Mouse (Mus musculus): ENCODE data around the gene Gm10273.

Gene Gm10273

DNA sequence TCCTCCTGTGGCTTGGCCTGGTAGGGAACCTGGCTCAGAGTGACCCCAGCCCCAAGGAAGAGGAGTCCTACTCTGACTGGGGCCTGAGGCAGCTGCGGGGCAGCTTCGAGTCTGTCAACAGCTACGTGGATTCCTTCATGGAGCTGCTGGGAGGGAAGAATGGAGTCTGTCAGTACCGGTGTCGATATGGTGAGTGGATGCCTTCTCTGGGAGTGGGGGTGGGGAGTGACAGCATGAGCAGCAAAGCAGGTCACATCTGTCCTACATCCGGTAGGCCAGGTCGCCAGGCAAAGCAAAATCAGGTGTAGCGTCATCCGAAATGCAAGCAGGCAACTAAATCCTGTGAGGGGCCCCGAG, 8.3 kb downstream of the Gm10273 start:
- no peak for DNase-seq

DNA sequence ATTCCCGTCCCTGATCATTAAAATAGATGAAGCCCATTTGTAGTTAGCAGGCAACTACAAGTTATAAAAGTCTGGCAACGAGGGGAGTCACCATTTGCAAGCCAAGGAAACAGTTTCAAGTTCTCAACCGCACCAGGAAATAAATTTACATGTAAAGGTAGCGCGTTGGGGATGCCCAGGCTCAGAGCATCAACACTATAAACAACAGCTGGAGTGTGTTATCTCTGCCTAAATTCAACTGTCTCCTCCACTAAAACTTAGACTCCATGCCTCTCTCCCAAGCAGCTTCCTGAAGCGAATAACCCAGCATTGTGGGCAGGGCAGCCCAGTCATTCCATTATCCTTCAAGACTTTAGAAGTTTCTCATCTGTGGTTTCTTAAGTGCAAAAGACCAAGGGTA, 13.1 kb downstream of the Gm10273 start:
- no peak for DNase-seq

DNA sequence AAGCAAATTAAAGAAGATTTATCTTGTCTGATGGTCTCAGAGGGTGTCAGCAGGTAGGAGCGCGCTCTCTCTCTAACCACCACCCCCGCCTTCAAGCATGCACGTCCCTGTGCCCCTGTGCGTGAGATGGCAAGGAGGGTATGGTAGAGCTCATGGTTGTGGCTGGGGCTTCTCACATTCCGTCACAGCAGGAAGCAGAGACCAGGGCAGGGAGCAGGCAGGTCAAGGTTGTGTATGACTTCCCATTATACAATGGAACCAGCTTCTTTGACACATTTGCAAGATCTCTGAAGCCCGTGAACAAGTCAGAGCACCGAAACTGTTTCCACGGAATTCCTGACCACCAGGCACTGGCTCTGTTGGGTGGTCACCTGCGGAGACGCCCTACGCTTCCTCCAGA, 14.8 kb downstream of the Gm10273 start:
- DNase-seq, result no peak

DNA sequence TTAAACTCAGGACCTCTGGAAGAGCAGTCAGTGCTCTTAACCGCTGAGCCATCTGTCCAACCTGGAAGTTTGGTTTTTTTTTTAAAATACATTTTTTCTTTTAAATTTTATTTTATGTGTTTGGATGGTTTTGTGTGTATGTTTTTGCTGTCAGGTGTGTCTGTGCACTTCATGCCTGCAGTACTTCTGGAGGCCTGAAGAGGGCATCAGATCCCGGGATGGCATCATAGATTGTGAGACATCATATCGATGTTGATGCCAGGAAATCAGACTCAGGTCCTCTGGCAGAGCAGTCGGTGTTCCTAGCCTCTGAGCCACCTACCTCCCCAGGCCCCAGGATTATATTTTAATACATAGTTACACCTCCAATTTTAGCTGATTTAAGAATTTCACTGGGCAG, 18.3 kb downstream of the Gm10273 start:
- no peak for DNase-seq

DNA sequence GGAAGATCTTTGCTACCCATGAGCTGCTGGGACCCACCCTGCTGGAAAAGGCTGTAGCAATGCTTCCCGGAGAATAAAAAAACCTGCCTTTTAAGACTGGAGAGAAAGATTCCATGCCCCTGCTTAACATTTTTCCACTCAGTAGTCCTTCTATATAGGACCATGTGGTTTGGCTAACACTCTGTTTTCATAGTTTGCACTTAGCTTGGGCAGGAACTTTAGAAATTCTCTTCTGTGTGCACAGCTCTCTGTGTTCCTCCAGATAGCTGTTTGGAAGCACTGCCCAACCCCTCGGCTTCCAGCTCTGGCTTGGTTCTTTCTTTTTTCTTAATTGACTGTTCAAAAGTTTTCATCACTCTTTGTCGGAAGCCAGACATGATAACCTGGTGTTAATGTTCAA, 21.2 kb downstream of the Gm10273 start:
- DNase-seq, result peak; percentile 29

DNA sequence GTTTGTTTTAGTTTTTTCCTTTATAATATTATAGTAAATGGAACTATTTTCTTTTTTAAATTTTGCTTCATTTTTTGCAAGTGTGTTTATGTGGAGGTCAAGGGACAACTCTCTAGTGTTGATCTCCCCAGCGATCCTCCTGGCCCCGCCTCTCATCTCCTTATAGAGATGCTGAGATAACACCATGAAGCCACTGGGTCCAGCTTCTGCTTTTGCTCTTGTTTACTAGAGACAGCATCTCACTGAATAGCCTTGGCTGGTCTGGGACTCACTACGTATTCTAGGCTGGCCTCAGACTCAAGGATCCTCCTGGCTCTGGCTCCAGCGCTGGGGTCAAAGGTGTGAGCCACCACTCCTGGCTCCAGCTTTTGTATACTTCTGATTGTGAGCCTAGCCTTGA, 24.1 kb downstream of the Gm10273 start:
- DNase-seq, result no peak

DNA sequence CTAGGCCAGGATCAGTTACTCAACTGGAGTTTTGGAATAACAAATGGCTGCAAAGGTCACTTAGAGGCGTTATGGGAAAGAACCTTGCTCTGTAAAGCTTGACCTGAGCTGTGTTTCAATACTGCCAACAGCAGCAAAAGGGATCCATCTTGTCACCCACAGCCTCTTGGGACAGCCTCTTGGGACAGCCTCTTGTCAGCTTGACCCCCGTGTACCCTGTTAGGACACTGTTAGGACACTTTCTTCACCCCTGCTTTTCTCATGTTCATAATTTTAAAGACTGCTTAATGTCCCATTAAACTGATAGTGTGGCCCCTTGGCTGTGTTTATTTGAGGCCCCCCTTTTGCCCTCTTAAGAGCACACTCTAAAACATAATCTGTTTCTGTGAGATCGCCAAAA, 29.0 kb downstream of the Gm10273 start:
- DNase-seq, result no peak

DNA sequence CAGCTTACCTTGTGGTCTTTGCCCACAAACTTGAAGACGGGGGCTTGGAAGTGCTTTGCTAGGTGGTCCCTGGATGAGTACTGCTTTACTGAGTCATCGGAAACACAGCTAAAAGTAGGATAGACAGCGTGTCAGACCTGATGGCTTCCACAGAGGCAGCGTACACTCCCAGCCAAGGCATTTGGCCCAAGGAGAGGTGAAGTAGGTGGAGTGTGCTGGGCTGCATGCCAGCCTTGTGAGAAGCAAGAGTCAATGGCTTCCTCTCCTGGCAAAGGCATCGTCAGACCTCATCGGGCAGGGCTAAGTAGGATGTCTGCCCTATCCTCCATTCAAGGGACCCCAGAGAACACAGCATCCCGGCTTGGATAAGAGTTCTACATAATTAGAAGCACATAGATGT, 29.9 kb downstream of the Gm10273 start:
- peak; percentile 79 for DNase-seq

DNA sequence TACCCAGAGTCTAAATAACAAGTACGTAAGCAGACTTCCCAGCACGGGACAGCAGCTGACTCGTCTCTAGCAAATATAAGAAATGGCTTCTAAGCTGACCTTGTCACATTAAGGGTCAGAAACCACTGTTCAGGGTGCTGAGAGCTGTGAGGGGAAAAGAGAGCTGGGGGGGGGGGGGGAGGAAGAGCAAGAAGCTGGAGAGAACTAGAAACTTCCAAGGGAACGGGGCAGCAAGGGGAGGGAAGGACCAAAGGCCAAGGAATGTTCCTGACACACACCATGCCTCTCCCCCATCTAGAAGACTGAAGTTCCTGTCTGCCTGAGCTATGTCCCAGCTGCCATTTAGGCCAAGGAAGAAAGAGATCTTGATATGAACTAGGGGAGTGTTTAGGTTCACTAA, 30.9 kb downstream of the Gm10273 start:
- no peak for DNase-seq

DNA sequence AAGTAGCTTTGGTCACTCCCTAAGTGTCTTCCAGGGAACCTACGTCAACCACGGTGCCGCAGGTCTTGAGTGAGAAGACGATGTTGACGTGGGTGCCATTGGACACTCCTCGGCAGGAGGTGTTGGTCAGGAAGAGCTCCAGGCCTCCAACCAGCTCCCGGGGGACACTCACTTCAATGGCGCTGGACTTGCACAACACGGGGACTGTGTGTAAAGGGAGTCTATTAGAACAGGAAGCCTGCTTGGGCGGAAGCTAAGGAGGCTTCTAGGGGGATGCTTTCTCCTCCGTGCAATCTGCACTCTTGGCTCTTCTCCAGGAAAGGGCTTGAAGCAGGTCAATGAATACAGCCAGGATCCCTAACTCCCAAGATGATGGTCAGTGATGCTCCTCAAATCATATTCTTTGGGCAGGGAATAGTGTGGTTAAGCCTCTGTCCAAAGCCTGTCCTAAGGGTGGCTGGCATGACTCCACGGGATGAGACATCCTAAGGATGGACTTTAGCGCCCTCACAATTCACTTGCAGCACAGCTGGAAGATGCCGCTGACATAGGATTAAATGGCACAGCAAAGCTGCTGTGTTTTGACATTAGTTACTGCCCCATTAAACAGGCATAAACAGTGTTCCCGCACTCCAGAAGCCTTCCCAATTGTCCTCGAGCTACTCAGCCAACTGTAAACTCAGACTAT, 34.2 kb downstream of the Gm10273 start:
- no peak for DNase-seq

DNA sequence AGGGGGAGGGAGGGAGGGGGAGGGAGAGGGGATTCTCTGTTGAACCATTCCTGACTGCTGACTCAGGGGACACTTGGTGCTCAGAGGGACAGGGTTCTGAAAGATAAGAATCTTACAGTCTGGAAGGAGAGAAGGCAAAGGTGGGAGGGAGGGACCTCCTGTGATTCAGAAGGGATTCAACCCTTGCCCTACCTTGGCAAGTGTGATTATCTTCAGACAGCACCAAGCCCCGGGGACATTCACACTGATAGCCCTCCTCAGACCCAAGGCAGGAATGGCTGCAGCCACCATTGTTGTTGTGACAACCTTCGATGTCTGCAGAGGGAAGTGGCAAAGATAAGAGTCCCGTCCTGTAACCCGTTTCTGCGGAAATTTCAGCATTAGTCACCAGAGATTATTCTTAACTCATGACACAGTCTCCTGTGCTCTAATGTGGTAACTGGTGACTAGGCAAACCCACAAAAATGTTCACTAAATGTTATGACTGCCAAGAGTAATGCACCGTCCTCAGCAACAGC, 35.3 kb downstream of the Gm10273 start:
- no peak for DNase-seq

DNA sequence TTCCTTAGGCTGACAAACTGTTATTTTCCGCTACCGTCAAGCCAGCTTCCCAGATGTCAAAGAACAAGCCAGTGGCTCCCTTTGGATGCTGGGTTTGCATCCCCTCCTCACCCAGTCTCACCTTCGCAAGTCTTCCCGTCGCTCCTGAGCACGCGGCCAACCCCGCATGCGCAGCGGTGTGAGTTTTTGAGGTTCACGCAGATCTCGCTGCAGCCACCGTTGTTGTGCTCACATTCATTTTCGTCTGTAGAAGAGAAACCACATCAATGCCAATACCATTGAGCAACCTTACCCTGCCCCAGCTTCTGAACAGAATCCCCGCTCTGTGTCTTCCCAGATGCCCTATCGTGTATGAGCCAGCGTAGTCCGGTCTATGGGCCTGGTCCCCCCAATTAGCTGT, 40.3 kb downstream of the Gm10273 start:
- DNase-seq, result no peak

DNA sequence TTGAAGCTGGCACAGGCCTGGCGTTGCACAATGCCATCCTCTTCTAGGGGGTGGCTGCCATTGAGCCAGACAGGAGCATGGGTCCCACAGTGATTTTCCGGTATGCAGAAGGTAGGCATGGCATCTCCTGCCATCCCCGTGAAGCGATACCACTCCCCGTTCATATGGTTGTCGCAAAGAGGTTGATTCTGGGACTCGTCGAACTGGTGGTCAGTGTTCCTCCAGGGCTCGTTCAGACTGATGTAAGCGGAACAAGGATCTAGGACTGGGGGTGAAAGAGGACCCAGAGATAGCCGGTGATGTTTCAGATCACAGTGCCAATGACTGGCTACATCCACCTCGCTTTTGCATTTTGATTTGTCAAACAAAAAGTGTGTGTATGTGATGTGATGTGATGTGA, 43.2 kb downstream of the Gm10273 start:
- no peak for DNase-seq

DNA sequence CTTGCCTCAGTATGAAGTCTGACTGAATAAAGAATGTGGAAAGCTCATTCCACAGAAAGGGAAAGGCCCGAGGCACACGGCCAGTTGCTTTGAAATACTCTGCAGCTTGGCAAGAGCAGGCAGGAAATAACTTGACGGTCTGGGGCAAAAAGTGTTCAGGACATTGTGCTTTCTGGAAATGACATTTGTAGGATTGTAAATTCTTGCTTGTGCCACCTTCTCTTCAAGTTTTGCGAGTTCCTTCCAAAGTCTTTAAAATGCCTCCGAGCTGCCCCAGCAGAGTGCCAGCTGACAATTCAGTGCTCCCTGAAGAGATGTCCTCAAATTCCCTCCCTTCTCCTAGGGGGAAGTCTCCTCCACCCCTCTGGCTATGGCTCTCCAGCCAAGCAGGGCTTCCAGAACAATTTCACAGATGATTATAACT, 44.1 kb downstream of the Gm10273 start:
- DNase-seq, result peak; percentile 84

DNA sequence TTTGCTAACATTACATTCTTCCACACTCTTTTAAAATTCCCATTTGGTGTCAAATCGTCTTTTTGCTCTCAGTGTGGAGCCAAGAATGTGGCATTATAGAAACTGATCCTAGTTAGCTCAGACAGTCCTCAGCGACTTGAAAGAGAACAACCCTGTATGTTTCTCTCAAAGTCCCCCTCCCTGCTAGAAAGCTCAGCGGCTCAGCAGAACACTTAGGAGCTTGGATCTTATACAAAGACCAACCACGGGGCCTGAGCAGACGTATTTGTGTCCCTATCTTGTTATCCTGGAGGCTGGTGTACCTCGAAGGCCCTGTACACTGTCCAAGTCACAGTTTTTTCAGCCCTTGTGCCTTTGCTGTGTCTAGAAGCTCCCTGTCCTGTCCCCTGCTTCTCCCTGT, 44.7 kb downstream of the Gm10273 start:
- no peak for DNase-seq

DNA sequence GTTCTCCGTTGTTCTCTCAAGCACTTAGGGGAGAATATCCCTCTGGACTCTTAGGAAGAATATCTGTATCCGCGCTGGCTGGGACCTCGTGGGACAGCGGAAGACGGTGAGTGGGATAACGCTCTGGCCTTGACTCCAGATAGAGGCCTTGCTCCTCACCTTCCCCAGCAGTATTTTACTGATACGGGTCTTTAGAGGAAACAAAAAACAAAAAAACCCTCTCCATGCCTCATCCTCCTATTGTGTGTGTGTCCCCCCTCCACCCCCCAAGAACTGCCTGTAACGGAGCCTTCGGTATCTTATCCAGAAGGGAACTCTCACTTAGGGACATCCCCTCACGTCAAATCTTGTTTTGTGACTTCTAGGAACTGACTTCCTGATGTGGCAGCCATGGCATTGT, 46.3 kb downstream of the Gm10273 start, which contains the start of gene Oit3:
Gene Oit3, minus strand, starts transcription at position 44 of the 400 bp plus-strand sequence.
- DNase-seq, result no peak

DNA sequence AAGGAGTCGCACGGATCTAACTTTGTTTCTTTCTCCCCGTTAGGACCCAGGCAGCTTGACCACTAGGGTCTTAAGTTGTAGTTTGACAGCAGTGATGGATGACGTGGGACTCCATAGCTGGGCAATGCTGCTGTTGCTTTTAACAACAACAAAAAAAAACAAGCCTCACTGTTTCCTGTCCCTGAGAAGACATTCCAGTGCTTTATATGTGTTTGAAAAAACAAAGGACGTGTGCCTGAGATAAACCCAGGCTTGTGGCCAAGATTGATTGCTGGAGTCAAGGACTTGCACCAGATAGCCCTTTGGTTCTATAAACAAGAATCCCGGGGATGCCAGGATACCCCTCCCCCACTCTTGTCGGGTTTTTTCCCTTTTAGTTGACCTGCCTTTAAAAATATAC, 47.8 kb downstream of the Gm10273 start:
- DNase-seq, result peak; percentile 79

DNA sequence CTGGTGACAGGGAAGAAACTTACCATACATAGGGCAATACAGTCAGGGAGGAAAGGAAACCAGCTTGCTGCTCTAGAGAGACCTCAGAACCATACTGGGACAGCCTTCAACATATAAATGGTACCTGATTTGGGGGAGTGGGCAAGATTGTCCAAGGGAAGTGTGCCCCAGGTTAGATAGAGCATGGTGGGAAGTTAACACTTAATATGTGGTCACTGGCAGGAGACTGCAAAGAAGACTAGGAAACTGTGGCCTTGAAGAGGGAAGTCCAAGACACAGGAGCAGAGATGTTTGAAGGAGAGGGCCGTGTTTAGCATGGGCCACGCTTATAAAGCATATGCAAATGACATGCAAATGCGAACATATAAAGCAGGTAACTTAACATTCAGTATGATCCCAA, 48.7 kb downstream of the Gm10273 start:
- no peak for DNase-seq

DNA sequence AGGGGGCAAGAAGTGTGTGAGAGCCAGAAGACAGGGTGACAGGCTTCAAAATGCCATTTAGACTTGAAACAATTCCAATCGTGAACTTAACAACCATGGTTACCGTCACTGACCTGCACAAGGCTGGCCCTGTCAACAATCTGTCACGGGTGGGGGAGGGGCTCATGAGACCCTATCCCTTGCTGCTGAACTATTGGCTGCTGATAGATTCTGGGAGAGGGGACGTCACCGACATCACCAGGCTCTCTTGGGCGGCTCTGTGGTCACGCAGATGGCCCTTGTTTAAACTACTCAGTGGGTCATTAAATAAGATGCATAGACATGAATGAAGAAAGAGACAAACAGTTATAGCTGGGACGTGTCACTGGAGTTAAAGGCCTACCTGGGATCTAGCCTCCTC, 49.2 kb downstream of the Gm10273 start:
- no peak for DNase-seq
